Mouse (Mus musculus) spleen, adult 12 weeks (tissue): ENCODE results near the gene Hoxb7.

Source experiments
- DNase-seq: peaks from one replicate; pipeline ENCODE4 v3.0.0; 2022; ENCODE audit warnings: low spot score

Gene Hoxb7

DNA sequence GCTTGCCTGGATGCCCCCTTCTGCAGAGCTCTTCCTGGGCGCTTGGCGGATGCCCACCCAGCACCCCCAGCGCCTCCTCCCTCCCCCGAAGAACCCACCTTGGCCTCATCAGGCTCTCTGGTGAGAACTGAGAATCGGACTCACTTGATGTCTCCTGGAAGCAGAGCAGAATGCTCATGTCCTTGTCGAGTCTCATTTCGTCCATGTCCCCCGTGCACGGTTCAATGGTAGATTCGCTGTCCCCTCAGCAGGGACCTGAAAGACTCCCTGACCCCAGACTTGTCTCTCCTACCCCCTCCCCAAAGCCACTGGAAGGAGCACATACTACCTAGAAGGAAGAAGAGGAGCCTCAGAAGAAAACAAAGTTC is 14.6 kb downstream of the Hoxb7 start:
- DNase-seq, result no peak

- DNase-seq, result no peak
Observed at GRCm38 (mm10) chr11:96301837-96302236, 15.4 kb downstream of the Hoxb7 start.

DNA sequence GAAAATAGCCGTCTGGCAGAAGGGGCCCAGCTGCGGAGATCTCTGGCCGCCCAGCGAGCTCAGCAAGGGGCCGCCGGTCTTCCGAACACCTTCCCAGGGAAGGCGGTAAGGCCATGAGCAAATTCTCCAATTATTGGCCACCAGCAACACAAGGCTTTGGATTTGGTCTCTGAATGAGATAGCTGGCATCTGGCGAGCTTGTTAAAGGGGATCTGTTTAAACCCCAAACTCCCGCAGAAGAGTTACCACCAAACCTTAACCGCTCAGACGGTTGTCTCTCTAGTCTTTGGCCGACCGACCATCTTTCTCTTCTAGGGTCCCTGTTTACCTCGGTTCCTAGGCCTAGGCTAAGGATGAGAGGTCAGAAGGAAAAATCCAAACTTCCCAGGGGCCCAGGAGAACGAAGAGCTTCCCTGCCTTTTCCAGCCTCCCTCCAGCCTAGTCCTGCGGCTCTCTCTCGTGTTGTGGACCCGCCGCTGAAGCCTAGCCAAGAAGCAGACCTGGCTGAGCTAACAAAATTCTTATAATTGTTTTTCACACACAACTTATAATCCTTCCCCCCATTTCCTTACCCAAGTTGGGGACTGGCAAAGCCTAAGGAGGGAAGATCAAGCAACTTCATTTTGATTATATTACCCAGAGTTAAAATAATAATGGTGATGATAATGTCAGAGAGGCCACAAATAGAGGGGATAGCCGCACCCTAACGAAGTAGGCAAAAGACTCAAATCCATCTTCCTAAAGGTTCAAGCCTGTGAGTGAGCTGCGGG is 16.1 kb downstream of the Hoxb7 start:
- DNase-seq, result no peak

GRCm38 (mm10) chr11:96303151-96304099 is 17.0 kb downstream of the Hoxb7 start, which contains the start of gene Hoxb5:
Gene Hoxb5, plus strand, starts transcription at chr11:96303336.
- peak; percentile 35 for DNase-seq

DNA sequence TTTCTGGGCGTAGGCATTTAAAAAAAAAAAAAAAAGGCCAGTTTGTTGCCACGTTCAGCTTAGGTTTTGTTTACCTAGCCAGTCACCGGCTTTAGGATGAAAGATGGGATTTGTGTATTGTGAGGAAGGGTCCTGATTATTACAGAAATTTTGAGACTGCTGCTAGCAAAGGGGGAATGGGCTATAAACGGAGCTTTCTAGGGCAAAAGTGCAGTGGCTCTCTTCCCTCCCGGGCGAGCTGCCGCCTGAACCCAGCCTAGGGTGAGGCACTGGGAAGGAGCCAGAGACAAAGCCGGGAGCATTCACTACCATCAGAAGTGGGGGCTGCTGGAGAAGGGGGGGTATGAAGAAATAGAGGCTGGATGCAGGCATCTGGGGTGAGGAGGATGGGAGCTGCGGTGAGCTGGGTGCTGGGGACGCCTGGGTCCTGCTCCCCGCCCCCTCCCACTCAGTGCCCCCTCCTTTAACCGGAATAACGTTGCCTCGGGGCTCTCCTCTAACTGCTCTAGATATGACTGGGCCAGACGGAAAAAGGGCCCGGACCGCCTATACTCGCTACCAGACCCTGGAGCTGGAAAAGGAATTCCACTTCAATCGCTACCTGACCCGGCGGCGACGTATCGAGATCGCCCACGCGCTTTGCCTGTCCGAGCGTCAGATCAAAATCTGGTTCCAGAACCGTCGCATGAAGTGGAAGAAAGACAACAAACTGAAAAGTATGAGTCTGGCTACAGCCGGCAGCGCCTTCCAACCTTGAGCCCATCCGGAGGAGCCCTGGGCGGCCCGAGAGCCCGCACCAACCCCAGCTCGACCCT is 18.2 kb downstream of the Hoxb7 start:
- no peak for DNase-seq

GRCm38 (mm10) chr11:96305505-96306182 is 19.2 kb downstream of the Hoxb7 start:
- no peak for DNase-seq

- DNase-seq, result no peak
Observed at GRCm38 (mm10) chr11:96306183-96306907, 19.9 kb downstream of the Hoxb7 start.

GRCm38 (mm10) chr11:96306908-96307269 is 20.5 kb downstream of the Hoxb7 start:
- no peak for DNase-seq

DNA sequence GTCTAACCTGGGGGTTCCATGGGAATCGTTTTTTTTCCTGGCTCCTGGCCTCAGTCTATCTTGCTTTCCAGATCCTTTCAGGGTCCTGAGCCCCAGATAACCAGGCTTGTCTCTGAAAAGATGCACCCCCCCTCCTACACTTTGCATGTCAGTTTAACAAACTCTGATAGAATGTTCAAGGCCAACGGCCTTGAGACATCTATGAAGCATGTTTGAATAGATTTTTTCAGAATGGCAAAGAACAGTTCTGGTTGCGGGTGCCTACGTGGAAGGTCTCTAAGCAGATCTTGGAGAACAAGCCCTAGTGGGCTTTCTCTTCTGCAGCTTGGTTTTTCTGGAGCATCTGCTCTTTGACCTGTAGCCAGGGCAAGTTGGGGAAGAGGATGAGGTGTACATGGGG is 22.3 kb downstream of the Hoxb7 start:
- no peak for DNase-seq

- no peak for DNase-seq
Observed at GRCm38 (mm10) chr11:96309288-96309687, 22.9 kb downstream of the Hoxb7 start.

DNA sequence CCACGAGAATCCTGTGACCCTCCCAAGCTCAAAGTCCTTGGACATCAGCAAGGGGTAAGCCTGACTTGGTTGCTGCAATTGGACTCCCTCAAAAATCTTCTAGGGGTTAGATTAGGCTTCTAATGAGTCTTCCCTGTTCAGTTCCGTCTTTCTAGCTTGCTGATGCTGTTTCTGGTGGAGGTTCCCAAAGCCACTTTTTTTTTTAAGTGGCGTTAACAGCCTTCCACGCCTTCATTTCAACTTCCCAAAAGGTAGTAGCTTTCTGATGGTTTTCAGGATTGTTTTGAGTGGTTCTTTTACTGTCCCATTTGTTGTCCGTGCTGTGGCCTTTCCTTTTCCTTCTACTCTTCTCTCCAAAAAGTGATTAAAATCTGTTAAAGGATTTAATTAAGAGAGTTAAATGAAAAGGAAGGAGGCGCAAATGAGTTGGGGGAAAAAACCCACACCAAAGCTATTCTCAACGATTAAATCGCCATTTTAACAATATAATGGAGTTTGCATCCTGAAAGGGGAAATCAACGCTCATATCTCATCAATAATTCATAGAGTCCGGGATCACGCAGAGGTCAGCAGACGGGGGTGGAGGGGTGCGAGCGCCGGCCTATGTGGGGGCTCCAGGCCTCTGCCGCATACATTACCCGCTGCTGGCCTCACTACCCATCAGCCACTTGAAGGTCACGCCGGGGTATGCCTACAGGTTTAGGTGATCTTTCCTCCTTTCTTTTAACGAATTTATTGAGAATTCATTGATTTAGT is 23.9 kb downstream of the Hoxb7 start:
- no peak for DNase-seq

DNA sequence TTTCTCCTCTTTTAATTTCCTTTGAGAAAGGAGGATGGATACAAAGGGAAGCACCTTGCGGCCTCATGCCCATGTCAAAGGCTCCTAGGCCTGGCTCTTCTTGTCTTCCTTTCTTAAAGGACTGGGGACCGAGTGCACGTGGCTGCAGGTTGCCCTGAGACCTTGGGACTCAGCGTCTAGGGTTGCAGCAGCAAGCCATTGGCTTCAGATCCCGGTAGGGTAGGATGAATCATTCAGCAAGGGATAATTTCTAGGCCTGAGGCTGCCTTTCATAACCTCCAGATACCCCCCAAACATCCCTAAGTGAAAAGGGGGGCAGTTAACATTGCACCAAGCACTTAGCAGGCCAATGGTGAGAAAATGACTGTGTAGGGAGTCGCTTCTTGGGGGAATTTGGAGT is 24.7 kb downstream of the Hoxb7 start:
- DNase-seq, result no peak

GRCm38 (mm10) chr11:96311520-96312417 is 25.3 kb downstream of the Hoxb7 start:
- DNase-seq, result no peak

GRCm38 (mm10) chr11:96313134-96313533 is 26.7 kb downstream of the Hoxb7 start:
- no peak for DNase-seq

DNA sequence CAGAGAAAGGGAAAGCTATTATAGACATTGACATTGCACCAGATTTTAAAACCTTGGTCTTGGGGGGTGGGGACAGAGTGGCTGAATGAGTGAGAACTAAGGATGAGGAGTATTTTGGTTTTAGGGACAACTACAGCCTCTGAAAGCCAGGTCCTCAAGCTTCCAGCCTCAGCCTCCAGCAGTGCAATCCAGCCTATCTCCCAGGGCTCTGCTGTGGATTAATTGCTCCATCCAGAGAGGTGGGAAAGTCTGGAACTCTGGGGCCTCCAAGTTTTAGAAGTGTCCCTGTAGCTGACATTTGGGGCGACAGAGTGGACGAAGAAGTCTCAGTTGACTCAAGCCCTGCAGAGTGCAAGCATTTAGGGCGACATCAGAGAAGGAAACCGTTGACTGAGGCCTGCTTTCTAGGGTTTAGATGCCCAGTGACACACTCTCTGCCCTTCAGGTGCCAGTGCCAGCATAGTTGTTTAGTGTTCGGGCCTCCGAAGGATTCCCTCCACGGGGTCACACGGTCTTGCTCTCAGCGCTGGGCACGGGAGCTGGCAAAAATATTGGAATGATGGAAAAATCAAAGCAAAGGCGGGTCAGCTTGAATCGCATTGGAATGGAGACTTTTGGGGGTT is 27.5 kb downstream of the Hoxb7 start:
- no peak for DNase-seq

DNA sequence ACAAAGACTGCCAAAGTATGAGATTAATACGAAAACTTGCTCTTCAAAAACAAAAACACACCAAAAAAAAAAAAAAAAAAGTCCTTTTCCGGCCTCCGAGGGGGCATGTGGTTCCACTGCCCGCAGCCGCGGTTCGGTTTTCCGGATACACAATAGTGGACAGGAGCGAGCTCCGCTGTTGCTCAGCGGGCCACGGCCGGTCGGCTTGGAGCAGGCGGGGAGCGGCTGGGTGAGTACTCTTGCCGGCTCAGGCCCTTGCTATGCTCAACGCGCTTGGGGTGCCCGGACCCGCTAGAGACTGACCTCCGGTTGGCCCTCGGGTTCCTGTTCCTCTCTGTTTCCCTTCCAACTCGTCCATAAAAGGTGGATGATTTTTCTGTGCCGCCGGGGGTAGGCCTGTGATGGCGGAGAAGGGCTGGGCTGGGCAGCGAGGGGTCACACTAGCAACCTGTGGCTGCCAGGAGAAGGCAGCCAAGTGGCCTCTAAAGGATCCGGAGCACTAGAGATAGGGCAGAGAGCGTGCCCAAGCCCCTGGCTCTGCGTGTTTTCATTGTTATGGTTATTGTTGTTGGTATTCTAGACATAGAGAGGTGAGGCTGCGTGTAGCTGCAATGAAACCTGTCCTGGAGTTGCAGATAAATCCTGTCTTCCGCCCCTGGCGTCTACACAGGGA is 28.4 kb downstream of the Hoxb7 start:
- no peak for DNase-seq

- no peak for DNase-seq
Observed at GRCm38 (mm10) chr11:96315344-96315681, 28.9 kb downstream of the Hoxb7 start.
